Mouse (Mus musculus): ENCODE measurements around the gene Zfp385a. TPM values are rescaled to one million over a fixed set of nuclear protein-coding genes. Genes with fewer than 3 reads are reported as not detected.

The Zfp385a gene
- total RNA-seq, 2 experiments from 2014 or later, result 8.9 to 10.3 TPM

GRCm38 (mm10) chr15:103363809-103364208, 23.9 kb upstream of the Zfp385a start:
- DNase-seq, result no peak

GRCm38 (mm10) chr15:103362950-103363349, 23.1 kb upstream of the Zfp385a start:
- no peak for DNase-seq

- DNase-seq, result no peak
Observed at GRCm38 (mm10) chr15:103362333-103362732, 22.4 kb upstream of the Zfp385a start.

GRCm38 (mm10) chr15:103361269-103361668, 21.4 kb upstream of the Zfp385a start:
- no peak for DNase-seq

- DNase-seq, result peak in 1 of 2 experiments; percentile 84
Observed at GRCm38 (mm10) chr15:103359869-103360602, 20.1 kb upstream of the Zfp385a start.

GRCm38 (mm10) chr15:103359122-103359510, 19.2 kb upstream of the Zfp385a start:
- peak in 1 of 2 experiments; percentile 61 for DNase-seq

GRCm38 (mm10) chr15:103358278-103359121, 18.6 kb upstream of the Zfp385a start:
- peak in 1 of 2 experiments; percentile 73 for DNase-seq

GRCm38 (mm10) chr15:103357817-103358216, 17.9 kb upstream of the Zfp385a start:
- no peak for DNase-seq

- DNase-seq, result no peak
Observed at GRCm38 (mm10) chr15:103356130-103356529, 16.2 kb upstream of the Zfp385a start.

GRCm38 (mm10) chr15:103355420-103355819, 15.5 kb upstream of the Zfp385a start:
- peak in 1 of 2 experiments; percentile 71 for DNase-seq

GRCm38 (mm10) chr15:103354690-103355089, 14.8 kb upstream of the Zfp385a start:
- DNase-seq, result no peak

- DNase-seq, result no peak
Observed at GRCm38 (mm10) chr15:103353511-103354256, 13.8 kb upstream of the Zfp385a start.

GRCm38 (mm10) chr15:103352856-103353255, 13.0 kb upstream of the Zfp385a start:
- DNase-seq, result peak in 1 of 2 experiments; percentile 77

GRCm38 (mm10) chr15:103347275-103347684, 7.4 kb upstream of the Zfp385a start:
- DNase-seq, result peak; percentile 70 to 84

GRCm38 (mm10) chr15:103345789-103346188, 5.9 kb upstream of the Zfp385a start:
- peak in 1 of 2 experiments; percentile 6 for DNase-seq

GRCm38 (mm10) chr15:103343556-103343955, 3.7 kb upstream of the Zfp385a start:
- DNase-seq, result no peak

- no peak for DNase-seq
Observed at GRCm38 (mm10) chr15:103343008-103343407, 3.1 kb upstream of the Zfp385a start.

- peak; percentile 78 to 88 for DNase-seq
Observed at GRCm38 (mm10) chr15:103342415-103342814, 2.5 kb upstream of the Zfp385a start.

- peak in 1 of 2 experiments; percentile 2 for DNase-seq
Observed at GRCm38 (mm10) chr15:103341547-103341946, 1.7 kb upstream of the Zfp385a start.

GRCm38 (mm10) chr15:103340786-103341185, 893 bp upstream of the Zfp385a start:
- DNase-seq, result peak in 1 of 2 experiments; percentile 13

GRCm38 (mm10) chr15:103339166-103339960, 530 bp downstream of the Zfp385a start:
- peak in 1 of 2 experiments; percentile 7 for DNase-seq

GRCm38 (mm10) chr15:103338829-103339165, 1.1 kb downstream of the Zfp385a start:
- peak in 1 of 2 experiments; percentile 1 for DNase-seq
